Mouse (Mus musculus) MEL (cell line): ENCODE results near the gene Tspyl4. TPM values are rescaled to one million over a fixed set of nuclear protein-coding genes. Genes with fewer than 3 reads are reported as not detected.

Experiments
- DNase-seq: peaks from one replicate; pipeline ENCODE4 v3.0.0; 2011; ENCODE audit warnings: low read depth, low spot score
- H3K27ac ChIP-seq: 2 replicates; pipeline ENCODE4 v1.5.1; 2012; ENCODE audit warnings: low read depth, mild to moderate bottlenecking, control low read depth, low read length, moderate library complexity; ENCODE audit not compliant: control insufficient read depth
- H3K27me3 ChIP-seq, 2 experiments: fragments of 150-350 bp in 1 of 2; sonication (generic) in 1 of 2; 2 replicates each; pipeline ENCODE4 v1.6.1; 2012; ENCODE audit warnings: low read length in 2 of 2, mild to moderate bottlenecking in 2 of 2, improper control_type of control experiment in 1 of 2, moderate library complexity in 1 of 2; ENCODE audit not compliant: insufficient read depth in 2 of 2, control insufficient read depth in 1 of 2
- H3K36me3 ChIP-seq, 2 experiments: 2 replicates each; pipeline ENCODE4 v1.6.1; 2012 to 2014; ENCODE audit warnings: low read length in 2 of 2, improper control_type of control experiment in 1 of 2, inconsistent platforms in 1 of 2, mild to moderate bottlenecking in 1 of 2; ENCODE audit not compliant: insufficient read depth in 2 of 2, control insufficient read depth in 1 of 2
- H3K4me1 ChIP-seq, 2 experiments: fragments of 150-350 bp in 1 of 2; sonication (generic) in 1 of 2; 2 replicates each; pipeline ENCODE4 v1.6.1; 2012; ENCODE audit warnings: low read length in 2 of 2, improper control_type of control experiment in 1 of 2, mild to moderate bottlenecking in 1 of 2; ENCODE audit not compliant: insufficient read depth in 2 of 2, control insufficient read depth in 1 of 2
- H3K4me3 ChIP-seq, 2 experiments: fragments of 150-350 bp in 1 of 2; sonication (generic) in 1 of 2; 2 replicates each; pipeline ENCODE4 v1.5.1; 2012; ENCODE audit warnings: low read depth in 2 of 2, low read length in 2 of 2, mild to moderate bottlenecking in 2 of 2, moderate library complexity in 2 of 2, control low read depth in 1 of 2, improper control_type of control experiment in 1 of 2; ENCODE audit not compliant: control insufficient read depth in 1 of 2, insufficient read depth in 1 of 2
- H3K79me2 ChIP-seq: 2 replicates; pipeline ENCODE4 v1.6.1; 2012; ENCODE audit warnings: mild to moderate bottlenecking, low read length, moderate library complexity; ENCODE audit not compliant: control insufficient read depth, poor library complexity, insufficient read depth
- H3K9ac ChIP-seq: 2 replicates; pipeline ENCODE4 v1.6.1; 2012; ENCODE audit warnings: low read depth, mild to moderate bottlenecking, control low read depth, low read length, moderate library complexity; ENCODE audit not compliant: control insufficient read depth, poor library complexity, severe bottlenecking
- H3K9me3 ChIP-seq: fragments of 150-350 bp; sonication (generic); replicated peaks from 2 replicates; pipeline ENCODE4 v1.6.1; 2012; ENCODE audit warnings: mild to moderate bottlenecking, low read length, improper control_type of control experiment, moderate library complexity; ENCODE audit not compliant: insufficient read depth
- CHD2 ChIP-seq: IDR thresholded peaks from 2 replicates; pipeline ENCODE4 v1.6.1; 2011; ENCODE audit warnings: low read length, improper control_type of control experiment
- CTCF ChIP-seq, 3 experiments: IDR thresholded peaks in 2 of 3; conservative IDR thresholded peaks in 1 of 3; 2 replicates each; pipeline ENCODE4 v1.5.1; 2011 to 2012; ENCODE audit warnings: low read length in 3 of 3, low read depth in 2 of 3, mild to moderate bottlenecking in 2 of 3, improper control_type of control experiment in 1 of 3, inconsistent platforms in 1 of 3, mixed read lengths in 1 of 3, moderate library complexity in 1 of 3; ENCODE audit not compliant: control insufficient read depth in 1 of 3, insufficient read depth in 1 of 3, poor library complexity in 1 of 3, severe bottlenecking in 1 of 3
- E2F4 ChIP-seq: IDR thresholded peaks from 2 replicates; pipeline ENCODE4 v1.6.1; 2011; ENCODE audit warnings: low read depth, low read length, improper control_type of control experiment, borderline replicate concordance
- EP300 ChIP-seq, 2 experiments: IDR thresholded peaks; 2 replicates each; pipeline ENCODE4 v1.6.1; 2011; ENCODE audit warnings: improper control_type of control experiment in 2 of 2, low read length in 2 of 2, low read depth in 1 of 2, mild to moderate bottlenecking in 1 of 2
- ETS1 ChIP-seq: IDR thresholded peaks from 2 replicates; pipeline ENCODE4 v1.6.1; 2012; ENCODE audit warnings: low read depth, mild to moderate bottlenecking, inconsistent platforms, low read length, improper control_type of control experiment, moderate library complexity
- GABPA ChIP-seq: IDR thresholded peaks from 2 replicates; pipeline ENCODE4 v1.6.1; 2012; ENCODE audit warnings: low read depth, mild to moderate bottlenecking, inconsistent platforms, low read length, improper control_type of control experiment, moderate library complexity
- GATA1 ChIP-seq: IDR thresholded peaks from 2 replicates; pipeline ENCODE4 v1.6.1; 2011; ENCODE audit warnings: low read depth, low read length, improper control_type of control experiment
- HCFC1 ChIP-seq: IDR thresholded peaks from 2 replicates; pipeline ENCODE4 v1.6.1; 2012; ENCODE audit warnings: low read depth, mild to moderate bottlenecking, inconsistent platforms, low read length, improper control_type of control experiment, moderate library complexity
- KAT2A ChIP-seq: conservative IDR thresholded peaks from 2 replicates; pipeline ENCODE4 v1.6.1; 2012; ENCODE audit warnings: low read depth, low read length, improper control_type of control experiment, inconsistent platforms
- MAFK ChIP-seq: IDR thresholded peaks from 2 replicates; pipeline ENCODE4 v1.6.1; 2011; ENCODE audit warnings: low read depth, mild to moderate bottlenecking, low read length, improper control_type of control experiment, borderline replicate concordance
- MAZ ChIP-seq: IDR thresholded peaks from 2 replicates; pipeline ENCODE4 v1.6.1; 2012; ENCODE audit warnings: low read depth, mild to moderate bottlenecking, inconsistent platforms, low read length, improper control_type of control experiment
- MXI1 ChIP-seq: IDR thresholded peaks from 2 replicates; pipeline ENCODE4 v1.6.1; 2011; ENCODE audit warnings: mild to moderate bottlenecking, low read depth, low read length, improper control_type of control experiment
- MYB ChIP-seq: IDR thresholded peaks from 2 replicates; pipeline ENCODE4 v1.6.1; 2011; ENCODE audit warnings: mild to moderate bottlenecking, low read depth, low read length, improper control_type of control experiment
- MYC ChIP-seq: IDR thresholded peaks from 2 replicates; pipeline ENCODE4 v1.6.1; 2011; ENCODE audit warnings: low read depth, mild to moderate bottlenecking, low read length, improper control_type of control experiment, moderate library complexity
- POLR2A ChIP-seq, 2 experiments: IDR thresholded peaks; 2 replicates each; pipeline ENCODE4 v1.6.1; 2011 to 2012; ENCODE audit warnings: low read length in 2 of 2, mild to moderate bottlenecking in 2 of 2, control low read depth in 1 of 2, improper control_type of control experiment in 1 of 2, low read depth in 1 of 2, moderate library complexity in 1 of 2; ENCODE audit not compliant: control insufficient read depth in 1 of 2, insufficient read depth in 1 of 2, poor library complexity in 1 of 2
- POLR2AphosphoS2 ChIP-seq: IDR thresholded peaks from 2 replicates; pipeline ENCODE4 v1.6.1; 2011; ENCODE audit warnings: low read length, improper control_type of control experiment
- POLR2AphosphoS5 ChIP-seq: IDR thresholded peaks from 2 replicates; pipeline ENCODE4 v1.6.1; 2012; ENCODE audit warnings: low read depth, borderline replicate concordance, mild to moderate bottlenecking, inconsistent platforms, low read length, moderate library complexity, mixed read lengths
- RAD21 ChIP-seq: IDR thresholded peaks from 2 replicates; pipeline ENCODE4 v1.6.1; 2011; ENCODE audit warnings: mild to moderate bottlenecking, low read depth, low read length, improper control_type of control experiment
- RCOR1 ChIP-seq: IDR thresholded peaks from 2 replicates; pipeline ENCODE4 v1.6.1; 2012; ENCODE audit warnings: low read depth, mild to moderate bottlenecking, inconsistent platforms, low read length, improper control_type of control experiment
- SIN3A ChIP-seq: IDR thresholded peaks from 2 replicates; pipeline ENCODE4 v1.6.1; 2012; ENCODE audit warnings: low read length, improper control_type of control experiment, inconsistent platforms
- TAL1 ChIP-seq: IDR thresholded peaks from 2 replicates; pipeline ENCODE4 v1.6.1; 2012; ENCODE audit warnings: mild to moderate bottlenecking, inconsistent platforms, low read length, moderate library complexity, mixed read lengths
- TBP ChIP-seq: IDR thresholded peaks from 2 replicates; pipeline ENCODE4 v1.8.0; 2011; ENCODE audit warnings: low read depth, low read length, improper control_type of control experiment
- TCF12 ChIP-seq: IDR thresholded peaks from 2 replicates; pipeline ENCODE4 v1.6.1; 2014; ENCODE audit warnings: low read depth, mild to moderate bottlenecking, inconsistent platforms, low read length, improper control_type of control experiment, moderate library complexity
- UBTF ChIP-seq: IDR thresholded peaks from 2 replicates; pipeline ENCODE4 v1.6.1; 2012; ENCODE audit warnings: low read depth, mild to moderate bottlenecking, inconsistent platforms, low read length, improper control_type of control experiment, moderate library complexity, borderline replicate concordance; ENCODE audit not compliant: insufficient read depth
- USF2 ChIP-seq, 2 experiments: IDR thresholded peaks; 2 replicates each; pipeline ENCODE4 v1.6.1; 2011 to 2012; ENCODE audit warnings: improper control_type of control experiment in 2 of 2, low read length in 2 of 2, borderline replicate concordance in 1 of 2, inconsistent platforms in 1 of 2, low read depth in 1 of 2, mild to moderate bottlenecking in 1 of 2; ENCODE audit not compliant: insufficient read depth in 1 of 2
- polyA plus RNA-seq, 2 experiments: library from polyadenylated mRNA; stranded (reverse) in 1 of 2; unstranded in 1 of 2; fragments of >175 nt in 1 of 2; fragments of >200 nt in 1 of 2; gene quantifications; 2 replicates each; pipeline versions ENCODE4 v1.2.1 to v1.2.4; 2012; ENCODE audit warnings: low replicate concordance in 2 of 2, low read depth in 1 of 2; ENCODE audit not compliant: insufficient read length in 2 of 2, insufficient read depth in 1 of 2, missing spikeins in 1 of 2
- total RNA-seq: library from RNA; depleted of rRNA; stranded (reverse); fragments of 300-350 nt; gene quantifications from 2 replicates; pipeline ENCODE4 v1.2.3, GENCODE M21; 2012; rRNA removed

Gene Tspyl4
- 0.04 and 0.07 TPM in 2 replicates for total RNA-seq
- polyA plus RNA-seq = under 1 TPM in 1 of 2 experiments, not detected in 1; 0.08 TPM

GRCm38 (mm10) chr10:34297299-34297979, at the start of gene Tspyl4:
Gene Tspyl4, plus strand, starts transcription at chr10:34297442.
- no peaks in the 10 kb centered on the region for H3K79me2 ChIP-seq
- no peaks in the 10 kb centered on the region for H3K4me1 ChIP-seq
- no peaks in the 10 kb centered on the region for H3K27me3 ChIP-seq
- no peak within 1 kb of the TSS for H3K27ac ChIP-seq
- H3K9ac ChIP-seq = no peak within 1 kb of the TSS
- DNase-seq = no peak
- H3K9me3 ChIP-seq = no peaks in the 10 kb centered on the region
- no peaks in the 10 kb centered on the region for H3K36me3 ChIP-seq
- TF ChIP-seq KAT2A = no peak
- TF ChIP-seq GABPA = no peak
- no peak for TF ChIP-seq CHD2
- TF ChIP-seq MAFK = no peak
- TF ChIP-seq HCFC1 = no peak
- TF ChIP-seq POLR2AphosphoS2 = no peak
- no peak for TF ChIP-seq TCF12
- no peak for TF ChIP-seq EP300 (IDR thresholded peaks at IDR 0.05; ENCODE audit: low read depth in 1 of 2, low read length in 2 of 2)
- no peak for TF ChIP-seq MYC
- TF ChIP-seq POLR2AphosphoS5 = no peak
- no peak for TF ChIP-seq TAL1
- TF ChIP-seq TBP = no peak
- no peak for TF ChIP-seq MYB
- TF ChIP-seq ETS1 = no peak
- no peak for TF ChIP-seq RCOR1
- TF ChIP-seq E2F4 = no peak
- TF ChIP-seq CTCF (IDR thresholded peaks at IDR 0.05 in 2 of 3, conservative IDR thresholded peaks at IDR 0.05 in 1 of 3; ENCODE audit: control insufficient read depth in 1 of 3, insufficient read depth in 1 of 3, low read depth in 2 of 3, low read length in 3 of 3, poor library complexity in 1 of 3, severe bottlenecking in 1 of 3) = no peak
- no peak for TF ChIP-seq SIN3A
- no peak for TF ChIP-seq USF2 (IDR thresholded peaks at IDR 0.05; ENCODE audit: borderline replicate concordance in 1 of 2, insufficient read depth in 1 of 2, low read depth in 1 of 2, low read length in 2 of 2)
- H3K4me3 ChIP-seq = no peak within 1 kb of the TSS

- no peaks in the 10 kb centered on the region for H3K79me2 ChIP-seq
- H3K9me3 ChIP-seq = no peaks in the 10 kb centered on the region
- TF ChIP-seq MAZ (no peak), CTCF (IDR thresholded peaks at IDR 0.05 in 2 of 3, conservative IDR thresholded peaks at IDR 0.05 in 1 of 3; ENCODE audit: control insufficient read depth in 1 of 3, insufficient read depth in 1 of 3, low read depth in 2 of 3, low read length in 3 of 3, poor library complexity in 1 of 3, severe bottlenecking in 1 of 3) (no peak), TCF12 (no peak), RAD21 (no peak), POLR2AphosphoS2 (no peak), GATA1 (no peak), POLR2AphosphoS5 (no peak), UBTF (no peak), TBP (no peak), KAT2A (no peak), TAL1 (no peak), MXI1 (no peak), USF2 (IDR thresholded peaks at IDR 0.05; ENCODE audit: borderline replicate concordance in 1 of 2, insufficient read depth in 1 of 2, low read depth in 1 of 2, low read length in 2 of 2) (no peak), POLR2A (IDR thresholded peaks at IDR 0.05; ENCODE audit: control insufficient read depth in 1 of 2, insufficient read depth in 1 of 2, low read depth in 1 of 2, low read length in 2 of 2, poor library complexity in 1 of 2) (no peak)
- no peak overlapping the region for H3K9ac ChIP-seq
- DNase-seq = no peak
- H3K4me3 ChIP-seq = no peak overlapping the region
- H3K4me1 ChIP-seq = no peaks in the 10 kb centered on the region
- H3K27ac ChIP-seq = no peak overlapping the region
- H3K36me3 ChIP-seq = no peaks in the 10 kb centered on the region
- no peaks in the 10 kb centered on the region; a peak in 1 of 4 replicates for H3K27me3 ChIP-seq
Measured at GRCm38 (mm10) chr10:34247757-34248156, 49.5 kb upstream of the Tspyl4 start.
